Mouse (Mus musculus) kidney, postnatal 14 days (tissue): Measurements from ENCODE around the gene Hnrnpll.

Source experiments
- DNase-seq: peaks from one replicate; pipeline ENCODE4 v3.0.0; 2022; ENCODE audit warnings: mixed read lengths

The Hnrnpll gene

GRCm38 (mm10) chr17:80061783-80062619 lies at the start of gene Hnrnpll:
Hnrnpll (minus strand) TSS chr17:80062334.
- DNase-seq: peak; percentile 98

GRCm38 (mm10) chr17:80105348-80105978 lies 43.3 kb upstream of the Hnrnpll start:
- no peak for DNase-seq

GRCm38 (mm10) chr17:80099823-80100222 lies 37.7 kb upstream of the Hnrnpll start:
- DNase-seq: no peak

DNA sequence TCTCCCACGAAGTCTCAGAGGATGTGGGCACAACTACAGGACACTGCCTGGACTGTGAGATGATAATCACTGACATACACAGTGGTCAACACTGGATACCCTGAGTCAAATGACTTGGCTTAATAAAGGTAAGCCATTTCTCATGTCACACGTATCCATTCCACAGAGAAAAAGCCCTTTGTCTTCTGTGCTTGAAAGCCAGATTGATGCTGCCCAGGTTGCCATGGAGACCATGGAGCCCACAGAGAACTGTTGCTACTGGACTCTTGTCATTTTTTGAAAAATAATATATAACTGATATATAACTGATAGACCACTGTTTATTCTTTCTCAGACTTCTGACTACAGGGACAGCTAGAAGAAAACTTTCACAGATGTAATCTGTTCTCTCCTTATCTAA lies 35.1 kb upstream of the Hnrnpll start:
- DNase-seq: no peak

DNA sequence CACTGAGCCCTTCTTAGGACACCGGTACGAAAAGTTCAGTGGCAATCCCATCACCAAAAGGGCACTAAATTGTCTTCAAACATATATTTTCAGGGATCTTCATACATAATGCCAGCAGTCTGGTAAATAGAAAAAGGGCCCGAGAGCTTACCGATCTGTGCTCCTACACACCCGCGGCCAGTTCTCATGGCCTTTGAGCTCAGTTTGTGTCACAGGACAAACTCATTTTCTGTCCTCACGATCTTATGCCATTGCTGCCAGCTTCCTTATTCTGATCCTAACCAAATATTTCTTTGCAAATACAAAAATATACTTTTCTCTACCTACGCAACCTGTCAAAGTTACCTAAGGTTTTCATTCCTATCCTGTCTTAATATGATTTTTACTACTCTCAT lies 34.6 kb upstream of the Hnrnpll start:
- DNase-seq: no peak

- peak; percentile 88 for DNase-seq
Observed at GRCm38 (mm10) chr17:80096043-80096719, 34.0 kb upstream of the Hnrnpll start.

GRCm38 (mm10) chr17:80095254-80095899 lies 33.2 kb upstream of the Hnrnpll start:
- DNase-seq: no peak

DNA sequence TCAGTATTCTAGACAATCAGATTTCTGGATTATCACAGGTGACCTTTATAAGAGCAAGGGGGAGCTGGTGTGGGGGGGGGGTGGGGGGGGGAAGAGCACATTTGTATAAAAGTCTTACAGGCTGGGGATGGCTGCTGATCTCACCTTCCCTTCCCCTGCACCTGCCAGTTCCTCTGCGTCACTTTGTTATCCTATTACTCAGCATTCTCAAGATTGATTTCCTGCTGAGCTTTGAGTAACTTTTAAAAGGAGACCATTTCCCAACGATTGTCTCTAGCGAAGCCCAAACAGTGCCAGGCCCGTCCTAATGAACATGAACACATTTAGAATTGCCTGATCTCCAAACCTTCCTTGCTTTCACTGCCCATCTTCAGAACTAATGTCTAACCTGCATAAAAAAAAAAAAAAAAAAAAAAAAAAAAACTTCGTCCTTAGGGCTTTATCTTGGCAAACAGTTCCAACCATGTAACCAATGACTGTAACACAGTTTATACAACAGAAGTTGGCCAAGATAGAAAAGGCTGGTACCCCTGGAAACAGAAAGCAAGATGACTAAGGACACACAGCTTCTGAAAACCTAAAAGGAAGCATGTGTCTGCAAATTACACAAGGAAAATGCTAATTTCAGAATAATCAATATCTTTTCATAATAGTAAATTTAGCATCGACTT lies 29.9 kb upstream of the Hnrnpll start:
- DNase-seq: no peak

- no peak for DNase-seq
Observed at GRCm38 (mm10) chr17:80090551-80090950, 28.4 kb upstream of the Hnrnpll start.

DNA sequence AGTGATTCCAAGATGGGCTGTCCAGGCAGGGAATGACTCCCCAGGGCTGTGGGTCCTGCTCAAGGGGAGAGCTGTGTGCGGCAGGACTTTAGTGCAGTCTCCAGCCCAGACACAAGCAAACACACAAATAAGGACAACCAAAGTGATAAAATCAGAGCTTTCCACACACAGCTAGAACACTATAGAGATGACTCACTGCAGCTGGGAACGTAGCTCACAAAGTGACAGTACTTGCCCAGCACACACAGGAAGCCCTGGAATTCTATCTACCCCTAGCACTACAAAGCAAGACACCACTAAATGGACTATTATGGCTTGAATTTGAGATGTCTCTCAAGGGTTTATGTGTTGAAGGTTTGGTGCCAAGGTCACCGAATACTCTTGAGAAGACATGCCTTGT lies 26.0 kb upstream of the Hnrnpll start:
- DNase-seq: no peak

- no peak for DNase-seq
Observed at GRCm38 (mm10) chr17:80086591-80086990, 24.5 kb upstream of the Hnrnpll start.

DNA sequence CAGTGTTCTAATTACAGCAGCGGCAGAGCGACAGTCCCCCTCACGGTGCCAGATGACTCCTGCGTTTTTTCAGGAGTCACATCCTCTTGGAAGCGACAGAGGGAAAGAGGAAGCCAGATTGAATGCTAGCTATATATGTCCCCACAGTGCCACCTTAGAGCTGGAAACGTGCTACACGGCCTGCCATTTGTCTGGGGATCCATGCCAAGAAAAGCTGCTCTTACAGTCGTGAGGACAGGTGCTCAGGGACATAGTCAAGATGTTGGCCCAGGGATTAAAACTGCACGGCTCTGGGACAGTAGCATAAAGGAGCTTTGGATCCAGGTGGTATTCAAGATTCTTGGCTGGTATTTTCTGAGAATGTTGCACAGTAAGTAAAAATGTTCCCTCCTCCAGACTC lies 22.3 kb upstream of the Hnrnpll start:
- no peak for DNase-seq

- DNase-seq: no peak
Observed at GRCm38 (mm10) chr17:80083223-80083622, 21.1 kb upstream of the Hnrnpll start.

DNA sequence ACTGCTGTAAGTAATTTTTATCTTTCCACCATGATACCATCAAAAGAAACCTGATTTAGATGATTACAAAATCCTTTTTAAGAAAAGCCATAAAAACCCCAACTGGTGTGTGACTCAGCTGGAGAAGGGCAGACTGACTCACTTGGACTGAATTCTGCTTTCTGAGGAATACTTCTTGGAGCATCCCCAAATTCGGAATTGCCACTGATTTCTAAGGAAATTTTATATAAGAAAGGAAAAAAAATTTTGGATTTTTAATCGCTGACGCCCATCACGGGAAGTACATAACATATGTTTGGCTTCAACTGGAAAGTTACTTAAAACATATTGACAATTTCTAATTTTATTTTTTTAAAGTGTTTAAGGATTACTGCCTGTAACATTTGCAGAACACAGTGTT lies 16.6 kb upstream of the Hnrnpll start:
- no peak for DNase-seq

GRCm38 (mm10) chr17:80067257-80067656 lies 5.1 kb upstream of the Hnrnpll start:
- DNase-seq: no peak

GRCm38 (mm10) chr17:80063840-80064495 lies 1.8 kb upstream of the Hnrnpll start:
- no peak for DNase-seq

- DNase-seq: no peak
Observed at GRCm38 (mm10) chr17:80063386-80063785, 1.3 kb upstream of the Hnrnpll start.

- DNase-seq: no peak
Observed at GRCm38 (mm10) chr17:80062620-80063010, 481 bp upstream of the Hnrnpll start.

- DNase-seq: peak; percentile 71
Observed at GRCm38 (mm10) chr17:80060828-80061782, 1.0 kb downstream of the Hnrnpll start.

DNA sequence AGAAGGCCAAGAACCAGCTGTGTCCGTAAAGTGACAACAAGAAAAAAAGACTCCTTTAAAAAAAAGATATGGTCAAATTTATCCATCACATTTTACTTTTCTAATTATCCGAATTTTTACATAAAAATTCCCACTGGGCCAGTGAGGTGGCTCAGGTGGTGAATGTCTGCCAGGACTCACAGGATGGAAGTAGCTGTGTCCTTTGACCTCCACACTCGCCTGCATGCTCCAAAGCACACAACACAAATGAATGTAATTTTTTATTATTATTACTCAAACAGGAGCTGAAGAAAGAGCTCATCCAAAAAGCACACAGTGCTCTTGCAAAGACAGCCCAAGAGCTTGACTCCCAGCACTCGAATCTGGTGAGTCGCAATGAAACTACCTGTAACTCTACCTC lies 2.0 kb downstream of the Hnrnpll start:
- DNase-seq: peak; percentile 34

- no peak for DNase-seq
Observed at GRCm38 (mm10) chr17:80059731-80060130, 2.4 kb downstream of the Hnrnpll start.
